Mouse (Mus musculus) stomach, postnatal 0 days (tissue): ENCODE results near the gene Stx7. TPM values are rescaled to one million over a fixed set of nuclear protein-coding genes. Genes with fewer than 3 reads are reported as not detected.

Experiments used
- ATAC-seq: fragments of 200-750 bp; cut with Nextera tagmentation; 2 replicates; pipeline ENCODE4 v1.8.0; 2017; ENCODE audit not compliant: low FRiP score, low TSS enrichment
- DNase-seq: peaks from one replicate; pipeline ENCODE4 v3.0.0-alpha.2; 2016; ENCODE audit warnings: low spot score
- H3K27ac ChIP-seq: fragments of 300-500 bp; sonication (generic); replicated peaks from 2 replicates; pipeline ENCODE4 v1.5.1; 2014; ENCODE audit warnings: mild to moderate bottlenecking, control low read depth
- H3K27me3 ChIP-seq: fragments of 300-500 bp; sonication (generic); 2 replicates; pipeline ENCODE4 v1.6.1; 2014; ENCODE audit warnings: low read length; ENCODE audit not compliant: control insufficient read depth, insufficient read depth
- H3K36me3 ChIP-seq: fragments of 300-500 bp; sonication (generic); 2 replicates; pipeline ENCODE4 v1.6.1; 2014; ENCODE audit warnings: low read length, mixed read lengths; ENCODE audit not compliant: control insufficient read depth, insufficient read depth
- H3K4me1 ChIP-seq: fragments of 300-500 bp; sonication (generic); replicated peaks from 2 replicates; pipeline ENCODE4 v1.6.1; 2014; ENCODE audit warnings: antibody characterized with exemption; ENCODE audit not compliant: control insufficient read depth, insufficient read depth
- H3K4me2 ChIP-seq: fragments of 300-500 bp; sonication (generic); replicated peaks from 2 replicates; pipeline ENCODE4 v1.6.1; 2014; ENCODE audit warnings: low read depth, mild to moderate bottlenecking, control low read depth, moderate library complexity
- H3K4me3 ChIP-seq: fragments of 300-500 bp; sonication (generic); 2 replicates; pipeline ENCODE4 v1.5.1; 2014; ENCODE audit warnings: low read depth, low read length, control low read depth
- H3K9ac ChIP-seq: fragments of 300-500 bp; sonication (generic); 2 replicates; pipeline ENCODE4 v1.6.1; 2014; ENCODE audit warnings: mild to moderate bottlenecking, low read length, control low read depth, mixed read lengths
- H3K9me3 ChIP-seq: fragments of 300-500 bp; sonication (generic); 2 replicates; pipeline ENCODE4 v1.6.1; 2016; ENCODE audit warnings: low read length; ENCODE audit not compliant: control insufficient read depth
- CTCF ChIP-seq: IDR thresholded peaks from 2 replicates; pipeline ENCODE4 v1.5.1; 2016; ENCODE audit warnings: antibody characterized with exemption, low read depth, mild to moderate bottlenecking, moderate library complexity
- EP300 ChIP-seq: optimal IDR thresholded peaks from 2 replicates; pipeline ENCODE3; 2016; ENCODE audit warnings: antibody characterized with exemption
- WGBS: fragments of 180-500 bp; shearing (Covaris S2); extraction: QIAGEN DNeasy Blood & Tissue Kit; methylation state at CpG from one replicate; pipeline ENCODE4 v1.1.7; 2014; 5-methylcytosine and 5-hydroxymethylcytosine counted together
- polyA plus RNA-seq: library from polyadenylated mRNA; unstranded; fragments of >200 nt; fragmentation: Nextera tagmentation; extraction: Ambion mirVana; gene quantifications from 2 replicates; pipeline ENCODE4 v1.2.1, GENCODE M21; 2015

Stx7 gene
- polyA plus RNA-seq, 1 experiment from 2014 or later, result 82.1 TPM

- Histone ChIP-seq H3K9ac (no peak overlapping the region), H3K27me3 (no peaks in the 10 kb centered on the region), H3K4me2 (no peak overlapping the region), H3K4me3 (no peak overlapping the region), H3K27ac (no peak overlapping the region), H3K4me1 (no peaks in the 10 kb centered on the region; the same call in 1 of the 2 replicates), H3K9me3 (no peaks in the 10 kb centered on the region), H3K36me3 (no peaks in the 10 kb centered on the region)
- TF ChIP-seq CTCF (no peak), EP300 (no peak)
- WGBS, result 66% methylated on average over 12 of the region's 12 CpGs
- DNase-seq (no peak), ATAC-seq (no peak)
These were observed 79.4 kb downstream of the Stx7 start for GRCm38 (mm10) chr10:24228318-24229183.

- no peaks in the 10 kb centered on the region for H3K36me3 ChIP-seq
- WGBS, result 63% methylated on average over 4 of the region's 4 CpGs
- TF ChIP-seq EP300, result no peak
- H3K27ac ChIP-seq, result no peak overlapping the region
- H3K9me3 ChIP-seq, result no peaks in the 10 kb centered on the region
- no peak overlapping the region for H3K4me2 ChIP-seq
- no peak for DNase-seq
- H3K27me3 ChIP-seq, result no peaks in the 10 kb centered on the region
- H3K4me3 ChIP-seq, result no peak overlapping the region
- no peaks in the 10 kb centered on the region for H3K4me1 ChIP-seq
- no peak for ATAC-seq
- no peak overlapping the region for H3K9ac ChIP-seq
These were observed 83.2 kb downstream of the Stx7 start for GRCm38 (mm10) chr10:24232281-24232680.

- H3K9ac ChIP-seq, result no peak overlapping the region
- no peaks in the 10 kb centered on the region for H3K4me1 ChIP-seq
- TF ChIP-seq EP300 (no peak), CTCF (no peak)
- no peak overlapping the region for H3K4me3 ChIP-seq
- DNase-seq, result no peak
- H3K27me3 ChIP-seq, result no peaks in the 10 kb centered on the region
- H3K9me3 ChIP-seq, result no peaks in the 10 kb centered on the region
- no peak overlapping the region for H3K27ac ChIP-seq
- no peak overlapping the region for H3K4me2 ChIP-seq
- no peaks in the 10 kb centered on the region for H3K36me3 ChIP-seq
- 70% methylated on average over 23 of the region's 23 CpGs for WGBS
- no peak for ATAC-seq
These were observed 86.6 kb downstream of the Stx7 start for GRCm38 (mm10) chr10:24235426-24236283.

Other genes with a start within 250 kb of the Stx7 start
- gene Taar1, start 228.9 kb upstream of the Stx7 start, polyA plus RNA-seq, result not detected in 2 replicates
- not detected in 2 replicates for gene Taar2, start 210.7 kb upstream of the Stx7 start, polyA plus RNA-seq
- not detected in 2 replicates for gene Taar3, start 199.7 kb upstream of the Stx7 start, polyA plus RNA-seq
- gene Taar4, start 188.8 kb upstream of the Stx7 start, polyA plus RNA-seq, result 0.10 TPM in 1 of 2 replicates, not detected in the other
- gene Taar5, start 178.6 kb upstream of the Stx7 start, polyA plus RNA-seq, result not detected in 2 replicates
- gene Taar6, start 163.7 kb upstream of the Stx7 start, polyA plus RNA-seq, result not detected in 2 replicates
- gene Taar7a, start 155.8 kb upstream of the Stx7 start, polyA plus RNA-seq, result not detected in 2 replicates
- not detected in 2 replicates for gene Taar7b, start 149.4 kb upstream of the Stx7 start, polyA plus RNA-seq
- gene Taar7d, start 122.1 kb upstream of the Stx7 start, polyA plus RNA-seq, result not detected in 2 replicates
- gene Taar7e, start 111.7 kb upstream of the Stx7 start, polyA plus RNA-seq, result not detected in 2 replicates
- not detected in 2 replicates for gene Taar7f, start 99.8 kb upstream of the Stx7 start, polyA plus RNA-seq
- not detected in 2 replicates for gene Taar8a, start 72.8 kb upstream of the Stx7 start, polyA plus RNA-seq
- gene Taar8b, start 57.0 kb upstream of the Stx7 start, polyA plus RNA-seq, result not detected in 2 replicates
- not detected in 2 replicates for gene Taar8c, start 47.4 kb upstream of the Stx7 start, polyA plus RNA-seq
- gene Taar9, start 39.8 kb upstream of the Stx7 start, polyA plus RNA-seq, result not detected in 2 replicates
- 3.4 and 3.5 TPM in 2 replicates for gene Moxd1, start 74.2 kb downstream of the Stx7 start, polyA plus RNA-seq